Mouse (Mus musculus): ENCODE data around the gene Gm49378. TPM values are rescaled to one million over a fixed set of nuclear protein-coding genes. Genes with fewer than 3 reads are reported as not detected.

The Gm49378 gene
- polyA plus RNA-seq, 1 experiment from 2014 or later, result 1.3 TPM

DNA sequence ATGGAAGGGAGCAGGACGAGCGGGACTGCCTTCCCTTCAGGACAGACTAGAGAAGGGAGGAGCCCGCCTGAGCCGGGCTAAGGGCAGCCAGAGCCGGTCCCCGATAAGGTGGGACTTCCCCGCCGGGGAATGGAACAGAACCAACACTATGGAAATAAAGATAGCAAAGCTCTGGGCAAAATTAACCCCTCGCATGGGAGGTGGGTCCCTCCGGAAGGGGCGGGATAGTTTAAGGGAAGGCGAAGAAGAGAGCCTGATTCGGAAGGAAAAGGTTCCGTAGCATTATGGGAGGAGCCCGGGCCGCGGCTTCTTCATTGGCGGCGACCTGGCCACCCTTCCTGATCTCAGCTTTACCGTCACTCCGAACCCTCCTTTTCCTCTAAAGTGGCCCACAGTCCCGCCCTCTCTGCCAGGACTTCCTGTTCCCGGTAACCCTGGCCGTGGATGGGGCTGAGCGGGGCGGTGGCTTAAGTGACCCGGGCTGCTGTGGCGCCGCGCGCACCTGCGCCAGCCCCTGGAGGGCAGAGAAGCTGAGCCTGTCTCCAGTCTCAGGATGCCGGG is 46.3 kb downstream of the Gm49378 start, which contains the start of gene Rnf31:
Gene Rnf31 (plus strand): TSS at position 378 of the 561 bp plus-strand sequence.
- Histone ChIP-seq H3K4me2 (replicated peaks; ENCODE audit: low read depth) (peak within 1 kb of the TSS; percentile 96), H3K9ac (ENCODE audit: low read length) (peak within 1 kb of the TSS; percentile 91), H3K27ac (replicated peaks) (peak within 1 kb of the TSS; percentile 96), H3K4me3 (ENCODE audit: low read depth, low read length) (peak within 1 kb of the TSS; percentile 72), H3K4me1 (replicated peaks; ENCODE audit: control insufficient read depth, insufficient read depth) (peaks cover 2% of the 10 kb centered on the region; the same call in 1 of the 2 replicates), H3K9me3 (ENCODE audit: control insufficient read depth, low read length) (no peaks in the 10 kb centered on the region), H3K36me3 (ENCODE audit: control insufficient read depth, insufficient read depth, low read length) (peaks cover 10% of the 10 kb centered on the region), H3K27me3 (ENCODE audit: control insufficient read depth, insufficient read depth, low read length) (no peaks in the 10 kb centered on the region)
- DNase-seq (ENCODE audit: low spot score) (peak; percentile 97), ATAC-seq (ENCODE audit: low FRiP score, low TSS enrichment) (peak; percentile 93)
- WGBS, result under 1% methylated on average over 33 of the region's 33 CpGs
- TF ChIP-seq CTCF (IDR thresholded peaks at IDR 0.05; ENCODE audit: low read depth) (no peak; the same call in 1 of the 2 replicates), EP300 (optimal IDR thresholded peaks at IDR 0.05) (no peak)

- ATAC-seq (ENCODE audit: low FRiP score, low TSS enrichment), result peak; percentile 94
- under 1% methylated on average over 22 of the region's 22 CpGs for WGBS
- H3K4me1 ChIP-seq (replicated peaks; ENCODE audit: control insufficient read depth, insufficient read depth), result peaks cover 2% of the 10 kb centered on the region; the same call in 1 of the 2 replicates
- peak; percentile 96 for DNase-seq (ENCODE audit: low spot score)
- H3K9ac ChIP-seq (ENCODE audit: low read length), result peak within 1 kb of the TSS; percentile 91
- peak within 1 kb of the TSS; percentile 96 for H3K27ac ChIP-seq (replicated peaks)
- TF ChIP-seq EP300 (optimal IDR thresholded peaks at IDR 0.05) (no peak), CTCF (IDR thresholded peaks at IDR 0.05; ENCODE audit: low read depth) (peak; percentile 38)
- no peaks in the 10 kb centered on the region for H3K27me3 ChIP-seq (ENCODE audit: control insufficient read depth, insufficient read depth, low read length)
- H3K4me3 ChIP-seq (ENCODE audit: low read depth, low read length), result peak within 1 kb of the TSS; percentile 72
- peak within 1 kb of the TSS; percentile 96 for H3K4me2 ChIP-seq (replicated peaks; ENCODE audit: low read depth)
- H3K9me3 ChIP-seq (ENCODE audit: control insufficient read depth, low read length), result no peaks in the 10 kb centered on the region
- peaks cover 4% of the 10 kb centered on the region for H3K36me3 ChIP-seq (ENCODE audit: control insufficient read depth, insufficient read depth, low read length)
Measured at GRCm38 (mm10) chr14:55590748-55591330, 46.9 kb downstream of the Gm49378 start, which contains the start of gene Psme2. TSS of gene Psme2 (minus strand) at chr14:55591113.

GRCm38 (mm10) chr14:55589771-55590448 is 47.8 kb downstream of the Gm49378 start:
- Histone ChIP-seq H3K36me3 (ENCODE audit: control insufficient read depth, insufficient read depth, low read length) (no peaks in the 10 kb centered on the region), H3K9ac (ENCODE audit: low read length) (peak overlapping the region; percentile 69), H3K27ac (replicated peaks) (peak overlapping the region; percentile 96), H3K27me3 (ENCODE audit: control insufficient read depth, insufficient read depth, low read length) (no peaks in the 10 kb centered on the region), H3K4me1 (replicated peaks; ENCODE audit: control insufficient read depth, insufficient read depth) (peaks cover 2% of the 10 kb centered on the region; the same call in 1 of the 2 replicates), H3K9me3 (ENCODE audit: control insufficient read depth, low read length) (no peaks in the 10 kb centered on the region), H3K4me3 (ENCODE audit: low read depth, low read length) (peak overlapping the region; percentile 72), H3K4me2 (replicated peaks; ENCODE audit: low read depth) (peak overlapping the region; percentile 96)
- ATAC-seq (ENCODE audit: low FRiP score, low TSS enrichment), result no peak
- WGBS, result 68% methylated on average over 10 of the region's 11 CpGs
- DNase-seq (ENCODE audit: low spot score), result no peak
- TF ChIP-seq CTCF (IDR thresholded peaks at IDR 0.05; ENCODE audit: low read depth), result no peak
- no peak for TF ChIP-seq EP300 (optimal IDR thresholded peaks at IDR 0.05)

DNA sequence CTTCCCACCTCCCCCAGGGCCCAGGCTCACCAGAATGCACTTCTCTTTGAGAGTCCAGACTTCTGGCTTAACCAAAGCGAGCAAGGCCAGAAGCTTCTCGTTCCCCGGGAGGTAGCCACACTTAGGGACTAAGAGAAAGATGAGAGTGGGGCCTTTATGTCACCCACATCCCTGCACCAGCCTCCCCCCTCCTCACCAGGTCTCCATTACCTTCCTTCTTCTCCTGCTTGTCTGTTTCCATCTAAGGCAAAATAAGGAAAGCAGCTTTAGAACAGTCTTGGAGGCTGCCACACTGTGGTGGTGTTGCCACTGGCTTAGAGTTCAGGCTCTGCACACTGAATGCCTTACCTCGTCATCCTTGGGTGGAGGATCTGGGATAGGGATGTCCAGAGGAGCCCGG is 48.4 kb downstream of the Gm49378 start:
- Histone ChIP-seq H3K4me1 (replicated peaks; ENCODE audit: control insufficient read depth, insufficient read depth) (peaks cover 5% of the 10 kb centered on the region), H3K36me3 (ENCODE audit: control insufficient read depth, insufficient read depth, low read length) (no peaks in the 10 kb centered on the region), H3K9me3 (ENCODE audit: control insufficient read depth, low read length) (no peaks in the 10 kb centered on the region), H3K27me3 (ENCODE audit: control insufficient read depth, insufficient read depth, low read length) (no peaks in the 10 kb centered on the region), H3K4me2 (replicated peaks; ENCODE audit: low read depth) (no peak overlapping the region), H3K27ac (replicated peaks) (no peak overlapping the region), H3K4me3 (ENCODE audit: low read depth, low read length) (no peak overlapping the region), H3K9ac (ENCODE audit: low read length) (no peak overlapping the region)
- no peak for ATAC-seq (ENCODE audit: low FRiP score, low TSS enrichment)
- whole genome bisulfite sequencing, result 91% methylated on average over 5 of the region's 5 CpGs
- TF ChIP-seq EP300 (optimal IDR thresholded peaks at IDR 0.05) (no peak), CTCF (IDR thresholded peaks at IDR 0.05; ENCODE audit: low read depth) (no peak)
- DNase-seq (ENCODE audit: low spot score), result no peak

GRCm38 (mm10) chr14:55586149-55586548 is 51.5 kb downstream of the Gm49378 start:
- 90% methylated on average over 2 of the region's 2 CpGs for WGBS
- Histone ChIP-seq H3K36me3 (ENCODE audit: control insufficient read depth, insufficient read depth, low read length) (no peaks in the 10 kb centered on the region), H3K4me2 (replicated peaks; ENCODE audit: low read depth) (no peak overlapping the region), H3K27ac (replicated peaks) (peak overlapping the region; percentile 73), H3K9ac (ENCODE audit: low read length) (no peak overlapping the region), H3K27me3 (ENCODE audit: control insufficient read depth, insufficient read depth, low read length) (no peaks in the 10 kb centered on the region), H3K4me3 (ENCODE audit: low read depth, low read length) (no peak overlapping the region), H3K4me1 (replicated peaks; ENCODE audit: control insufficient read depth, insufficient read depth) (peaks cover 3% of the 10 kb centered on the region; the same call in 1 of the 2 replicates), H3K9me3 (ENCODE audit: control insufficient read depth, low read length) (no peaks in the 10 kb centered on the region)
- no peak for ATAC-seq (ENCODE audit: low FRiP score, low TSS enrichment)
- no peak for TF ChIP-seq EP300 (optimal IDR thresholded peaks at IDR 0.05)
- peak; percentile 20; the same call in 1 of the 2 replicates for TF ChIP-seq CTCF (IDR thresholded peaks at IDR 0.05; ENCODE audit: low read depth)
- DNase-seq (ENCODE audit: low spot score), result no peak
